Mouse (Mus musculus) activated CD4-positive, CD25-positive, alpha-beta regulatory T cell, adult 4 months (primary cell): Measurements from ENCODE around the gene Fgb. TPM values are rescaled to one million over a fixed set of nuclear protein-coding genes. Genes with fewer than 3 reads are reported as not detected.

Experiments
- polyA plus RNA-seq, 2 experiments: library from polyadenylated mRNA; unstranded; fragments of 100-300 nt; shearing (Covaris generic); gene quantifications; one replicate each; pipeline ENCODE4 v1.2.1; 2017

The Fgb gene
- polyA plus RNA-seq, 2 experiments from 2014 or later, result not detected

Other genes with a start within 250 kb of the Fgb start
- gene Rbm46, start 173.4 kb downstream of the Fgb start, polyA plus RNA-seq, result not detected
- gene Lrat, start 145.9 kb downstream of the Fgb start, polyA plus RNA-seq, result under 1 TPM in 1 of 2 experiments, not detected in 1; 0.07 TPM
- not detected for gene Fgg, start 42.1 kb downstream of the Fgb start, polyA plus RNA-seq
- gene Fga, start 23.8 kb downstream of the Fgb start, polyA plus RNA-seq, result not detected
- gene Plrg1, start 5.7 kb upstream of the Fgb start, polyA plus RNA-seq, result 10 to 100 TPM; 49.5 to 57.0 TPM
- gene Dchs2, start 78.1 kb upstream of the Fgb start, polyA plus RNA-seq, result not detected